Mouse (Mus musculus) adrenal gland, postnatal 36 days (tissue): ENCODE data around the gene Nudt9. TPM values are rescaled to one million over a fixed set of nuclear protein-coding genes. Genes with fewer than 3 reads are reported as not detected.

Experiments
- DNase-seq, 2 experiments: peaks; one replicate each; pipeline ENCODE4 v3.0.0; 2021; ENCODE audit warnings: mixed read lengths in 1 of 2
- total RNA-seq, 2 experiments: library from RNA; stranded (reverse); gene quantifications; 2 replicates each; pipeline ENCODE4 v1.2.3; 2021

The Nudt9 gene
- total RNA-seq, 2 experiments from 2014 or later = 58.6 to 67.5 TPM

DNA sequence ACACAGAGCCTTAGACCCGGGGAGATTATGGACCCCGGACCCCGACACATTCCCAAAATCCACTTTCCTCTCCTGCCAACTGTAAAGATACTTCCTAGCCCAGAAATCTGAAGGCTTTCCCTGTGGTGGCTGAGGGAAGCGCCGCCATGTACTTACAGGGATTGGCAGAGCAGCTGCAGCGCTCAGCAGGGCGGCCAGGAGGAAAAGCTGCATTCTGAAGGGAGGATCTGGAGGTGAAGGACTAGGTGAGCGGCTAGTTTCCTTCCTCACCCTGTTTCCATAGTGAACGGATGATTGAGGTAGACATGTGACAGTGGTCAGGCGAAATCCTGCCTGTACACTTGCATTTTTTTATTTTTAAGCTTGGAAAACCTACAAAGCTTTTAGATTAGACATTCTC is 30.3 kb downstream of the Nudt9 start:
- DNase-seq = no peak

DNA sequence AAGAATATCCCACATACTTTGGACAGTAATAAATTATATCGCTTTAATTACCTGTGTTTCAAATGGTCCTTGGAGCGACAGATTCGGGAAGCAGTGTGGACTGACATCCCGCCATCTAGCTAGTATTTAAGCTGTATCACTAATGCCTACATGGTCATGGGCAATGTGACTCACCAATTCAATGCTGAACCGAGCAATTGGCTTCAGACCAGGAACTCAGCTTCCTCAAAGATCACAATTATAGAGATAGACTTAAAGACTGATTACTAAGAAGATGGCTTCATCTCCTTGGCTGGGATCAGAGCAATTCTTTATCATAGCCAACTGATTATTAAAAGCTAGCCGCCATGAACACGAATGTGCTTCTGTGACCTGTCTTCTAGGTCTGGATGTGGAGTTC is 31.4 kb downstream of the Nudt9 start, which contains the start of gene Gm17660:
TSS of gene Gm17660 (minus strand) at position 101 of the 400 bp plus-strand sequence.
- no peak for DNase-seq

DNA sequence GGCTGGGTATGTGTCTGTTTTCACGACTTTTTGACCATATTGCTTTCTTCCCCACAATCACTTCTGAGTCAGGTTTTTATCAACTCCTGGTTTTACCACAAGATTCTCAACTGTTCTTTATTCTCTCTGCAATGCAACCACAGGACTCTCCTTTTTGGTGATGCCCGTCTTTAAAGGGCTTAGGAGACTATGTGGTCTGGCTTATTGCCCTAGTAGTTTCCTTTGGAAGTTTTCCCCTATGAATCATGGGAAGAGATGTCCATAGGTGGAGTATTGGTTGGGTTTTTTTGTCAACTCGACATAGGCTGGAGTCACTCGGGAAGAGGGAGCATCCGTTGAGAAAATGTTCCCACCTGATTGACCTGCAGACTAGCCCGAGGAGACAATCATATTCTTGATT is 34.6 kb downstream of the Nudt9 start:
- no peak for DNase-seq

DNA sequence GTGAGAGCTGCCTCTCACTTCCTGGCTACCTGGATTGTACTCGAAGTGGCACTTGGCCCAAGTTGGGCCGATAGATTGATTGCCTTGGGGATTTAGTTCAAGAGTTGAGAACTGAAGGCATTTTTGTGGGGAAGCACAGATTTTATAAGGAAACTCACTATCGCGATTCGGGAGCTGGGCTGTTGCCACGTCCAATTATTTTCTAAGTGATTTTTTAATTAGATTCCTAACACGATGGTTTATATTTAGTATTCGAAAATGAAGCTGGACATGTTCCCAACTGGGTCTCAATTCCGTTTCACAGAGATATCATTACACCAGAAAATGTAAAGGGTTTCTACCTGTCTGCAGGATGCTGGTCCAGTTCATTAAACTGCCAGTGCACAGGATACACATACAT is 39.3 kb downstream of the Nudt9 start:
- no peak for DNase-seq

DNA sequence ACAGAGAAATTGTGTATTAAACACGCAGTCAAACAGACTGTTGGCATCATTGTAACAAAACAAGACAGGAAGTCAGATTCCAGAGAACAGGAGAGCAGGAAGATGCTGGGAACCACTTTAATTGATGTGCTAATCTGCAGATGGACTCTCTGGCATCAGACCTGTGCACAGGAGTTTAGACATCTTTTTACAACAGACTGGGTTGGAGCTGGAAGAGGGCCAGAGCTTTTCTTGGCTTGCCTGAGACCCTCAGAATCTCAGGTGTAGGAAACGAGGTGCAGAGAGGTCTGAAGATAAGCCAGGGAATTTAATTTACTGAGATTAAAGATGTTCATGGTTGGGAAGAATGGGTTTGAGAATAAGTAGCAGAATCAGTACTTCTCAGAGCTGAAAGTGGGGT is 43.6 kb downstream of the Nudt9 start:
- DNase-seq = no peak

DNA sequence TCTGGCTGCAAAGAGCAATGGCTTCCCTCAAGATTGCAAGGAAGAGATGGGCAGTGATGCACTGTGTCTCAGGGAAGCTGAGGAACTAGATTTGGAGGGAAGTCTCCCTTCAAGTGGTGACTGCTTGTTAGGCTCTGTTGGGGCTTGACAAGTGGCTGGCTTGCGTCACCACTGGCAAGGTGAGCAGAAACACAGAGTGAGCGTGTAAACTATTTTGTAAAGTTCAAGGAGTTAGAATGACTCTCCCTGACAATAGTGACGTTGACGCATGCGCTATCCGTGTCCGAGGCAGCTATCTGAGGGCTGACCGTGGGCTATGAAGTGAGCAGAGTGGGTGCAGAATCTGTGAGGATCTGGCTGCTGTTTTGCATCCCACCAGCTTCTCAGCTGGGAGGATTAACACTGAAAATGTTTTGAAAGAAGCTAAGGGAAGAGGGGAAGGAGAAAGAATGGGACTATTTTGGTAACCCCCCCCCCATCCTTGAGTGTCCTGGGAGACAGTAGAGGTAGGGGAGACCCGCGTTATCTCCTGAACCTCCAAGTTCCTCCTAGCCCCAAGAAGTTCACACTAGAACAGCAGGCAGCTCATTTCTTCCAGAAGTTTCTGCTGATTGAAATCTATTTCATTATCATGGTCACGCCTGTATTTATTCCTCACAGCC is 49.4 kb downstream of the Nudt9 start:
- DNase-seq = no peak

DNA sequence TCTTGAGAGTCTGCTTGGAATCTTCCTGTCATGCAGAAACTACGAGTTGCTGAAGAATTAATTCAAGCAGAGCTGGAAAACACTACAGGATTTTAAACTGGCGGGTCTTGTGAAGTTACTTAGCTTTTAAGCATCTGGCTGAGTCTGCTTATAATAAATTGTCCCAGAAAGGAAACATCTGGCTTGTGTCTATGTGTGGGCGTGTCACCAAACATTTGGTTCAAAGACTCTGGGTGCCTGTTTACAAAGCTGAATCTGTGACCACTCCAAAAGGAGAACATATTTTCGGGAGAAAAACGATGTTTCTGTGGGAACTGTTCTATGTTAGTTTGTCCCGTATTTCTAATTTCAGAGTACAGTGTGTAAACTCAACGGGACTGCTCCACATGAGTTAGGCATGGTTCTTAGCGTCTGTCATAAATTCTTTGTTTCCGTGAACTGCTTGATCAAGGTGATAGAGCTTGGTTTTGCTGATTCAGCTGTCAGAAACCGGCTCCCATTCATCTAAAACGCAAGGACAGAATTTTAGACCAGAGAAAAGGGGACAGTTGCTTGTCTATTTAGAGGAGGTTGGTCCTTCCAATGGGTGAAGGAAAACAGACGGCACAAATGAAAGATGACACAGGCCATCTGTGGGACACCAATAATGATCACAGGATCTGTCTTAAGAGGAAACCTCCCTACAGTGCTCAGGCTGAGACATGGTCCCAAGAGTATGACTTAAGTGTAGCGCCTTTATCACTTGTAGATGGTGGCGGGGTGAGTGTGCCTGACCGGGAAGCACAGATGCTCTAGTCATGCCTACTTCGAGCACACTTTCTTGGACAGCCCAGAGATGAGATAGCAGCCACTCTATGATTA is 50.2 kb downstream of the Nudt9 start:
- no peak for DNase-seq

DNA sequence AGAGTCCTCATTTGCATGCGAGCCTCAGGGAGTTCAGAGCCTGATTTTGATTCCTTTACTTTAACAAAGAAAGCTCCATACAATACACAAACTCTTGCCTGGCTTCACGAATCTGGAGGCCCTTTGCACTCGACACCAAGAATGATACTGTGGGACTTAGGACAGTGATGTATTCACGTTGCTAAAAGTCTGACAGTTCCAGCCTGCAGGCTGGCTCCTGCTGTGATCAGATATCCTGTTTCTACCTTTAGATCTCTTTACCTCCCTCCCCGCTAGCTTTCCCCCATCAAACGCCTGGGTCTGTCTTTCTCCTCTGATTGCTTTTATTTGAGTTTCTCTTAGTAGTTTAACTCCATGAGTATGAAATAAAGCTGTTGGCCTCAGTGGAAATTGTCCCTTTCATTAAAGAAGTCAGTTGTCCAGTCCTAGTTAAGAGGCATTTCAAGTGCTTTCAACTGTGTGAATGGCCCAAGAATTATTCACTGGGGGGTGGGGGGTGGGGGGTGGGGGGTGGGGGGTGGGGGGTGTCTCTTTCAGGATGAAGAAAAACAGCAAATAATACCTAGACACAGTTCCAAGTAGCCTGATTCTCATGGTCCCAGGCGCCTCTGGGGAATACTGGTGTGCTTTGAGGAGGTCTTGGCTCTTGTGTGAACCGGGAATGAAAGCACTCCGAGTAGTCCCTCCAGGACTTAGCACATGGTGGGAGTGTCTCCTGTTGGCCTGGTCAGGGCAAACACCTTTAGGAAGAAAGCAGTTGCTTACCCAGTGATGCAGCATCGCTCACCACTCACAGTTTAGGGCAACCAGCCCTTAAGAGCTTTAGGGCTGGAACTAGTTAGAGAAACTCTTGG is 55.8 kb downstream of the Nudt9 start:
- no peak for DNase-seq

DNA sequence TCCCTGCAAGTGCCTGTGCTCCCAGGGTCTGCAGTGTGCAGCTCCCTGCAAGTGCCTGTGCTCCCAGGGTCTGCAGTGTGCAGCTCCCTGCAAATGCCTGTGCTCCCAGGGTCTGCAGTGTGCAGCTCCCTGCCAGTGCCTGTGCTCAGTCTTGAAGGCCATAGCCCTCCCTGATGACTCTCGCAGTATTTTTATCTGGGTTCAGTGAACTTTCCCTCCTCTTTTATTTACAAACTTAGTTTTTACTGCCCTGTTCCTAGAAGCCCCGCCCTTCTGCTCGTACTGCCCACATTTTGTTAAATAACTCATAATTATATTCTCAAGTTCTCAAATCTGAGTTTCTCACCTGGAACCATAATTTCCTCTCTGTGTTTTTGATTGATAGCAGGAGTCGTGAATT is 57.1 kb downstream of the Nudt9 start:
- no peak for DNase-seq

DNA sequence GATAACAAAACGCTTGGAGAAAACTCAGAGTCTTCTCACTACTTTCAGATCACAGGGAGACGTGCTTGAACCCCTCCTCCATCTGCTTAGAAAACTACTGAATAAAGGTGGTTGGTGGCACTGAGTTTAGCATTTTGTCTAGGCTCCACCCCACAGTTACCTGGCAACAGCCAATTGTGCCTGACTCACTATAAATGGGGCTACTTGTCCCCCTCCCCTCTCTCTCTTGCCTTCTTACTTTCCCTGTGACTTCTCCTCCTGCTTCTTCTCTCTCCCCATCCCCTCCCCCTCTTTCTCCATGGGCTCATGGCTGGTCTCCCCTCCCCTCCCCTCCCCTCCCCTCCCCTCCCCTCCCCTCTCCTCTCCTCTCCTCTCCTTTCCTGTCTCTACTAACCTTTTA is 58.0 kb downstream of the Nudt9 start:
- DNase-seq = no peak

DNA sequence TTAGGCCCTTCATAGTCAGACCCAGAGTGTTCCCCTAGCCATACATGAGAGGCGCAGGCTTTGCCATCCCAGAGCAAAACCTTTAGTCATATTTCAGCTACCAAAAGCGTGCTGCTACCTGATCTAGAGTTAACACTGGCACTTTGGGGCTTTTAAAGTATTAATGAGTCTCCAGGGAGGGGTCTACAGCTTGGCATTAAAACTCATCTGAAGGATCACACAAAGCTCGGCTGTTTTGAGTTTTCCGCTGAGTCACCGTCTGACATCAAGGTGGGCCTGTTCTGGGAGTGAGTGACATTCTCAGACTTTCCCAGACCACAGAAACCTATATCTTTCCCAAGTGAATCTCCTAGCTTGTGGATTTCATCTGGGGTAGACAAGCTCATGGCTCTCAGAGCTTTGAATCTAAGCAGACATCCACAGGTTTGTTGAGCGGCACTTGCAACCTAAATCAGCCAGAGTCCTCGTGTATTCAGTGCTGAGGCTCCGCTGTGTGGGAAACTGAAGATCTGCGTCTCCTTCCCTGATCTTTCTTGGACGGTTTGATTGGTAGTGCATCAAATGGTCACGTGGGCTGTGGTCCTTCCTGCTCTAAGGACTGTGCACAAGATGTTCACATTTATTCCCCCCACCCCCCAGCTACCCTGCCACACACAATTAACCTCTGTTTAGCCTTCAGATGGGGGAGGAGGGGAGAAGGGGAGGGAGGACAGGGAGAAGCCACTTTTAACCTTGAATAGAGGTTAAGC is 62.2 kb downstream of the Nudt9 start:
- DNase-seq = no peak

DNA sequence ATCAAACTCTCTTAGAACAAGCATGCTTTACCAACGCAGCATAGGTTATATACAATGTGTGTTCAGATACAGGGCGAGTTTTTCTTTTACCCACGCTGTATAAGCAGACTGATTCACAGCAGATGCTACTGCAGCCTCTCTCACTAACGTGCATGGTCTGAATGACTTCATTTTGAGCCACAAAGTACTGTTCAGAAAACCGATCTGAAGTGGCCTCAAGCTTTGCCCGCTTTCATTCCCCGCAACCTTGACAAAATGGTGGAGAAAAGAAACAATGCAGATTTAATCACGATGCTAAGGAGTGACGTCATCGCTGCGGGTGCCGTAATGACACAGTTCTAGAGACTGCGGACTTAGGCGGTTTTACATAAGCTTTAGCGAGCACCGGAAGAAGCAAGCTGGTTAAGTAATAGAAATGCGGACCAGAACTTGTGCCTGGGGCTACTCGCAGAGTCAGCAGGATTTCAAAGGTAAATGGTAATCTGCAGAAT is 62.8 kb downstream of the Nudt9 start:
- DNase-seq = peak in 1 of 2 experiments; percentile 25

DNA sequence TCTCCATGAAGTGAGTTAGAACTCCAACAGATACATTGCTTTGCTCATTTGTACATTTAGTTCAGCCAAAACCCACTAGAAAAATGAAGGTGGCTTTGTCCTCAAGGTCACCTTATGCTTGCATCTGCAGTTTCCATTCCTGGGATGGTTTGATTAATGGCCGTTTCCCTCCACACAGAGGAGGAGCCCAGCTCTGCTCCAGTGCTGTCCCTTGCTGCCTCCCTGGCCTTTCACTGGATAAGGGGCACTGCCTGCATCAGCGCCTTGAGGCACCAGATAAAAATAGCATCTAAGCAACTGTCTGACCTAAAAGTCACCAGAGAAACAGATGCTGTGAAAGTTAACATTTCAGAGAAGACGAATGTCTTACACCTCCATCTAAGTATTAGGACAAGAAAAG is 63.4 kb downstream of the Nudt9 start:
- DNase-seq = peak; percentile 35 to 57

DNA sequence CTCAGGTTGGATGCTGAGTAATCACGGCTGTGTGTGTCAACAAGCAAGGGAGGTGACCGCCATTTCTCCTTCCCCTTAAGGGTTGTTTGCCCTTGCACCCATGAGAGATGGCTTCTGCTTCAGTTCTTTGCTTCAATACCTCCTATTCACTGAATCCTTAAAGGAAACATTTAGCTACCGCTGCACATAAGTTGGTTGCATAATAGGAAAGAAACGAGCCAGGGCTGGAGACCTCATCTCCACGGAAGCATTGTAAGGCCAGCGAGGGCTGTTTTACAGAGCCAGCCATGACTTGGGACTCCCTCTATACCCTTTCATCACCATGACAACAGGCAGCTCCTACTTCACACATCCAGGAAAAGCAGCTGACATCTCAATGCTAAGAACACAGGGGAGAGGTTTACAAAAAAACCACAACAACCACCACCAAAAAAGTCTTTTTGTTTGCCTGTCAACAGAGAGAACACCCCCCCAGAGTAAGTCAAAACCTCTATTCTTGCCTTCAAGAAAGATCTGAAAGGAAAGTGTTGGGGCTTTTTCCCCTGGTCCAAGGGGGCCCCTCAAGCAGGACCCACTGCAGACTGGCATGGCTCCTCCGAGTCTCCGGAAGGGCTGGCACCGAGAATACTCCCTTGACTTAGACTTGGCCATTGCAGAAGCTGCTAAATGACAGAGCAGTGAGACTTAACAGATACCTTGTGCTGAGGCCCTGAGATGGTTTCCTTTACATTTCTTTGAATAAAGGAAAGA is 64.2 kb downstream of the Nudt9 start:
- DNase-seq = no peak

DNA sequence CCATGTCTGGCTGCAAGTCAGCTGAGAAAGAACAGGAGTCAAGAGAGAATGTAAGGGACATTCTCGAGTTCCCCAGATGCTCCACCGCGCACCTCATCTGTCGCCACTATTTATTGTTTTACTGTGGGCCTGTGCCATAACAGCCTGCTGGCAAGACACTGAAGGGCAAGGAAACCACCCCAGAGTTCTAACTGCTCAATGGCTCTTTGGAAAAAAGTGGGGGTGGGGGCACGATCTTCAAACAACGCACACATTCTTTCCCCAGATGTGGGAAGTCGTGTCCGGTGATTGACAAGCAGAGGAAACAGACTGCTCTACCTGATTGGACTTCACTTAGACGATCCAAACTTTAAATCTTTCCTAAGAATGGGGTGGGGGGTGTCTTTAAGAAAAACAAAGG is 65.9 kb downstream of the Nudt9 start:
- DNase-seq = no peak

DNA sequence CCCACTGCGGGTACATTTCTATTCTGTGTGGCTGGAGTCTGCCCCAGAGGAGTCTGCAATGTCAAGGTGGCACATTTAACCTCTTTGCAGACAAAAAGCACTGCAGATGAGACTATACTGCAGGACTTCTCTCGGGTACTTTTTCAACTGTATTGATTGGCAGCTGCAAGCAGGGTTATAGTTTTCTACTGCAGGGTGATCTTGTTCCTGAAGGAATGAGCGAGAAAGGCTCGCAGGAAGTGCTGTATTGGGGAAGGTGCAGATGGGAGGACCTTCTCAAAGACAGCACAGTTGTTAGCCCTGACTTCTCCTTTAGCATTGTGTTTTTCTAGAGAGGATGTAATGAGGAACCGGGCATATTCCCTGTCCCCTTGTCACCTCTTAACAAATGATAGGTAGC is 66.4 kb downstream of the Nudt9 start:
- DNase-seq = no peak

DNA sequence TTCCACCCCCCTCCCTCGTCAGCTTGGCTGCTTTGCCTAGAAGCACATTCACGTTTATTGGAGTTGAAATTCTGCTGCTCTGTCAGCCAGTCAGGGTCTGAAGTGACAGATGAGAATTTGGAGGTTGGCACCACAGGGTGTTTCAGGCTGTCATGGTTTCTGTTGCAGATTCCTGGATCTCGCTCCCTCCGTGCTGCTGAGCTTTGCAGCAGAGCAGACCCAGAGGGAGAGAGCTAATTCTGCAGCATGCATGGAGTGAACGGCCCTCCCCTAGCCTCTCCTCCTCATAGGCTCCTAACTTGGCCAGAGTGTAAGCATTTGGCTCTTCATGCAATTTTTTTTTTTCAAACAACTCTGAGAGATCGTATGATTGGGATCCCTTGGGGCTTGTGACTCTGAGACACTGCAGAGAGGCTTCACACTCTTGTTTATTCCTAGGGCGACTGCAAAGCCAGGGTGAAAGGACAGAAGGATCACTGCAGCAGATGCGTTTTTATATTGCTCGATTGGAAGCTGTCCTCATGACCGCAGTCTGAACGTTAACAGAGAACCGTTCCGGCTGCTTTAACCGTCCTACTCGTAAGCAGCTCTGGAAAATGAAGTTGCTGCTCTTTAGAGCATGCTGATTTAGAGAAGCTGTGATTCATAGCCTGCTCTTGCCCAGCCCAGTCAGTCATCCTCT is 67.5 kb downstream of the Nudt9 start, which contains the start of gene Sparcl1:
TSS of gene Sparcl1 (minus strand) at position 243 of the 682 bp plus-strand sequence.
- DNase-seq = peak in 1 of 2 experiments; percentile 15
